26 mouse cellular contexts compared by ENCODE assay signal in genomic region chr7:126113263-126113662, GRCm38 (mm10). TPM values are rescaled to one million over a fixed set of nuclear protein-coding genes. Genes with fewer than 3 reads are reported as not detected.
DNase-seq lines count a peak whose midpoint lies in the region; ATAC-seq and TF ChIP-seq lines count a peak whose summit lies in the region.
"Had no signal": no experiment of that assay in that cellular context is flagged by ENCODE, and none has a peak within 500 bp of the region (broad histone marks: within the 10 kb centered on the region; RNA-seq: fewer than 3 reads in every experiment).

No protein-coding gene starts in this region.

- no peaks in the 10 kb centered on the region for H3K27me3 ChIP-seq in limb, embryonic 15.5 days
- H3K27me3 ChIP-seq in midbrain, embryonic 15.5 days (replicated peaks): no peaks in the 10 kb centered on the region
- H3K27me3 ChIP-seq: embryonic facial prominence, embryonic 15.5 days; forebrain, embryonic 13.5 days; hindbrain, embryonic 13.5 days; midbrain, embryonic 13.5 days had no signal

- H3K4me3 ChIP-seq in layer of hippocampus, adult 2 months: no peak overlapping the region
- no peak overlapping the region for H3K4me3 ChIP-seq in limb, embryonic 15.5 days
- no peak overlapping the region for H3K4me3 ChIP-seq in midbrain, embryonic 15.5 days
- H3K4me3 ChIP-seq: embryonic facial prominence, embryonic 15.5 days; forebrain, embryonic 13.5 days; hindbrain, embryonic 13.5 days; midbrain, embryonic 13.5 days had no signal

- H3K9ac ChIP-seq in limb, embryonic 15.5 days: no peak overlapping the region; the same call in 1 of the 2 replicates
- no peak overlapping the region for H3K9ac ChIP-seq in midbrain, embryonic 15.5 days
- H3K9ac ChIP-seq: embryonic facial prominence, embryonic 15.5 days; forebrain, embryonic 13.5 days; hindbrain, embryonic 13.5 days; midbrain, embryonic 13.5 days had no signal

- H3K36me3 ChIP-seq in limb, embryonic 15.5 days: peaks cover 63% of the 10 kb centered on the region
- H3K36me3 ChIP-seq in midbrain, embryonic 15.5 days (replicated peaks): peaks cover 48% of the 10 kb centered on the region

- no peak overlapping the region for H3K4me2 ChIP-seq in limb, embryonic 15.5 days
- H3K4me2 ChIP-seq in midbrain, embryonic 15.5 days: no peak overlapping the region
- H3K4me2 ChIP-seq: embryonic facial prominence, embryonic 15.5 days; forebrain, embryonic 13.5 days; heart, embryonic 11.5 days; hindbrain, embryonic 13.5 days; midbrain, embryonic 13.5 days had no signal

- no peak for ATAC-seq in limb, embryonic 15.5 days (ENCODE audit: insufficient number of reproducible peaks, low FRiP score, low TSS enrichment, low read depth)
- no peak for ATAC-seq in midbrain, embryonic 15.5 days (replicated peaks)
- ATAC-seq: activated CD4-positive, CD25-positive, alpha-beta regulatory T cell, adult 4 months; forebrain, embryonic 13.5 days; intestine, embryonic 16.5 days; midbrain, embryonic 13.5 days had no signal

- H3K4me1 ChIP-seq in limb, embryonic 15.5 days: peaks cover 5% of the 10 kb centered on the region; the same call in 1 of the 2 replicates
- no peaks in the 10 kb centered on the region for H3K4me1 ChIP-seq in midbrain, embryonic 15.5 days
- H3K4me1 ChIP-seq: embryonic facial prominence, embryonic 15.5 days; forebrain, embryonic 13.5 days; hindbrain, embryonic 13.5 days; midbrain, embryonic 13.5 days had no signal

- H3K9me3 ChIP-seq in limb, embryonic 15.5 days: no peaks in the 10 kb centered on the region
- no peaks in the 10 kb centered on the region for H3K9me3 ChIP-seq in midbrain, embryonic 15.5 days
- H3K9me3 ChIP-seq: embryonic facial prominence, embryonic 15.5 days; forebrain, embryonic 13.5 days; hindbrain, embryonic 13.5 days; midbrain, embryonic 13.5 days had no signal

- 63% methylated on average over 4 of the region's 4 CpGs for WGBS in limb, embryonic 15.5 days
- WGBS in midbrain, embryonic 15.5 days: 85% methylated on average over 4 of the region's 4 CpGs

- no peak for TF ChIP-seq CTCF in layer of hippocampus, adult 2 months (conservative IDR thresholded peaks at IDR 0.05)

- H3K27ac ChIP-seq in layer of hippocampus, adult 2 months: peak overlapping the region; percentile 1; the same call in 1 of the 2 replicates
- peak overlapping the region; percentile 74 for H3K27ac ChIP-seq in limb, embryonic 15.5 days
- H3K27ac ChIP-seq in midbrain, embryonic 15.5 days: no peak overlapping the region
- H3K27ac ChIP-seq: embryonic facial prominence, embryonic 15.5 days; forebrain, embryonic 13.5 days; hindbrain, embryonic 13.5 days; midbrain, embryonic 13.5 days had no signal

- peak in 1 of 2 experiments; percentile 26 for DNase-seq in layer of hippocampus, adult 2 months (ENCODE audit: low spot score in 2 of 2)
- DNase-seq in layer of hippocampus, adult 9-11 months: no peak
- peak; percentile 17 for DNase-seq in lung, postnatal 36 days
- no peak for DNase-seq in lung, postnatal 10 days
- peak; percentile 51 for DNase-seq in brain, adult 2 months (ENCODE audit: low read depth, low spot score)
- DNase-seq: adrenal gland, adult 8-10 months; cerebellum, adult 18-20 months; cerebellum, postnatal 10 days; gastrocnemius, postnatal 25 days; heart, postnatal 4 days; kidney, postnatal 25 days; liver; thymus, adult 18-20 months; thymus, postnatal 36 days had no signal

RNA-seq across cellular contexts. Expression of gene Gsg1l, which starts 31.1 kb away (rescaled TPM):
- total RNA-seq in layer of hippocampus, adult 2 months (2021): 10 to 100 TPM; 14.0 to 16.0 TPM
- 2.0 and 2.3 TPM in 2 replicates for polyA plus RNA-seq in limb, embryonic 15.5 days (2015; fragmentation: Nextera tagmentation; extraction: Ambion mirVana)
- polyA plus RNA-seq in midbrain, embryonic 15.5 days (2015; fragmentation: Nextera tagmentation; extraction: Ambion mirVana): 10.3 and 10.5 TPM in 2 replicates
- total RNA-seq: common myeloid progenitor, adult 5-6 weeks; megakaryocyte-erythroid progenitor cell, adult 5-6 weeks; monocyte, adult 5-6 weeks had no signal
- polyA plus RNA-seq: activated CD4-positive, CD25-positive, alpha-beta regulatory T cell, adult 4 months had no signal

Comparison
In these comparisons a context has a peak if more than half of its experiments do, and no peak if none do; other contexts are left out.
1. DNase-seq: peak in lung, postnatal 36 days (single experiment) and brain, adult 2 months (single experiment); none in layer of hippocampus, adult 9-11 months (single experiment) and lung, postnatal 10 days (single experiment).